Mouse (Mus musculus) neutrophil, adult 5-6 weeks (primary cell): ENCODE data around the gene Ctsa. TPM values are rescaled to one million over a fixed set of nuclear protein-coding genes. Genes with fewer than 3 reads are reported as not detected.
"Not testable (repeated sequence)": the region's sequence is repeated elsewhere in the genome, so short reads cannot be mapped to it uniquely, and the experiment has no call there.

Experiments
- ATAC-seq: fragments of 151-379, 151-347 bp; 2 replicates; pipeline ENCODE4 v1.8.0; 2017; ENCODE audit warnings: mild to moderate bottlenecking, moderate TSS enrichment; ENCODE audit not compliant: insufficient number of reproducible peaks, poor library complexity, low FRiP score, severe bottlenecking; ENCODE audit errors: extremely low read depth
- total RNA-seq: library from RNA; stranded (forward); fragments of 200-1000 nt; gene quantifications from 2 replicates; pipeline ENCODE4 v1.2.3, GENCODE M21; 2017

Gene Ctsa
- total RNA-seq, 1 experiment from 2014 or later: 314 TPM

GRCm38 (mm10) chr2:164866741-164867551, 34.3 kb downstream of the Ctsa start:
- ATAC-seq: peak; percentile 54

- no peak for ATAC-seq
Observed at GRCm38 (mm10) chr2:164867566-164867965, 34.9 kb downstream of the Ctsa start.

GRCm38 (mm10) chr2:164868491-164868890, 35.8 kb downstream of the Ctsa start:
- ATAC-seq: peak; percentile 88

GRCm38 (mm10) chr2:164871602-164872303, 39.1 kb downstream of the Ctsa start:
- ATAC-seq: no peak

GRCm38 (mm10) chr2:164873621-164874020, 40.9 kb downstream of the Ctsa start:
- ATAC-seq: no peak

GRCm38 (mm10) chr2:164874239-164874769, 41.6 kb downstream of the Ctsa start:
- ATAC-seq: no peak

- not testable (repeated sequence) for ATAC-seq
Observed at GRCm38 (mm10) chr2:164875648-164876047, 43.0 kb downstream of the Ctsa start.

GRCm38 (mm10) chr2:164877376-164878215, 44.9 kb downstream of the Ctsa start:
- not testable (repeated sequence) for ATAC-seq

- peak; percentile 47 for ATAC-seq
Observed at GRCm38 (mm10) chr2:164878509-164879227, 46.0 kb downstream of the Ctsa start.

- peak; percentile 59 for ATAC-seq
Observed at GRCm38 (mm10) chr2:164879228-164879567, 46.5 kb downstream of the Ctsa start, which contains the start of gene Pcif1. Pcif1 (plus strand) TSS chr2:164879304.

GRCm38 (mm10) chr2:164879568-164880277, 47.0 kb downstream of the Ctsa start:
- peak; percentile 76 for ATAC-seq

- ATAC-seq: no peak
Observed at GRCm38 (mm10) chr2:164882619-164883018, 49.9 kb downstream of the Ctsa start.

GRCm38 (mm10) chr2:164885788-164886187, 53.1 kb downstream of the Ctsa start:
- ATAC-seq: no peak

- no peak for ATAC-seq
Observed at GRCm38 (mm10) chr2:164886617-164887016, 53.9 kb downstream of the Ctsa start.

- no peak for ATAC-seq
Observed at GRCm38 (mm10) chr2:164888996-164889395, 56.3 kb downstream of the Ctsa start.

GRCm38 (mm10) chr2:164889960-164890359, 57.3 kb downstream of the Ctsa start:
- ATAC-seq: no peak
